Mouse (Mus musculus): Measurements from ENCODE around the gene Psg20. TPM values are rescaled to one million over a fixed set of nuclear protein-coding genes. Genes with fewer than 3 reads are reported as not detected.
"Not testable (repeated sequence)": the region's sequence is repeated elsewhere in the genome, so short reads cannot be mapped to it uniquely, and the experiment has no call there.

Gene Psg20
- not detected for total RNA-seq (2021)
- long read RNA-seq, experiment 1, result 0 reads
- long read RNA-seq, experiment 2, result 0 reads

DNA sequence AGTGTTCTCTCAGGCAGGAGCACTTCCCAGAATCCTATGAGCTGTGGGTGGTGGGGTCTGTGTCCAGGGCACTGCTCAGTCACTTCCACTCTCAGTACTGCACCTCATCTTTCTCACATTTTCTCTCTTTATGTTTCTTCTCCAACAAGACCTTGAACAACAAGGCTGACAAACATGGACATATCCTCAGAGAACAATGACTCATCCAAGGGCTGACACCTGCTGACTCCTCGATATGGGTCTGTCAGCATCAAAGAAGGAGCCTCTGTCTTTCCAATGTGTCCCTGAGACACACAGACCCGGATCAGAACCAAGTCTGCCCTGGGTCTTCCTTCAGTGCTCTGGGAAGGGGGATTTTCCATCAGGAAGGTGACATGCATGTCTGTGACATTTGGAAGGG, at the start of gene Psg20:
Gene Psg20, minus strand, starts transcription at position 101 of the 400 bp plus-strand sequence.
- no peak for DNase-seq (ENCODE audit: low spot score in 2 of 2)

DNA sequence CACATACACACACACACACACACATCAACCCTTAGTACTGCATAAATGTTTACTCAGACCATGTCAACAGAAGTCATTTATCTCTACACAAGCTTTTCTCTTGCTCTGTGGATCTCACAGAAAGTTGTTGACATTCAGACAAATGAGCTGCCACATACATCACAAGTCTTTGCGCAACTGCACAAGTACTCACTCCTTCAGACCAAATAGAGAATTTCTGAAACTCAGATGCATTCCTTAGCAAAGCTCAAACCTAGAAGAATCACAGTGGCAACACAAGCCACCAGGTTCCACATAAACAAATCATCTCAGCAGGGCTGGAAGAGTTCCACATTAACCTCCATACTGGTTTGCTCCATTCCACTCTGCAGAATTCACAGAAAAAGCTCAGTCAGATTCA, 48.5 kb upstream of the Psg20 start:
- no peak for DNase-seq (ENCODE audit: low spot score in 2 of 2)

GRCm38 (mm10) chr7:18733111-18733510, 47.1 kb upstream of the Psg20 start:
- no peak for DNase-seq (ENCODE audit: low spot score in 2 of 2)

DNA sequence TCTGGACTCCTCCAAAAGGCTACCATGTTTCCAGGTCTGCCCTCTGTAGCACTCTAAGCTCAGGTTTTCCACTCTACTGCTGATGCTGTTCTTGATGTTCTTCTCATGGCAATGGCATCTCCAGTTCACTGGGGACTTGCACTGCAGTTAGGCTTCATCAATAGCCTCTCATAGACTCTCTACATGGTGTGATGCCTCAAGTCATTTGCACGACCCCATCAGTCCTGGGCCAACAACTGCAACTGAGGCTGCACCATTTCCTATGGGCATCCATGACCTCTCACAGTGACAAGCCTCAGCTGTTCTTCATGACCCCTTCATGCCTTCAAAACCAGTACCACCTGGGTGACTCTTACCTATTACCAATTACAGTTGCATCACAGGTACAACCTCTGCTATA, 42.4 kb upstream of the Psg20 start:
- no peak for DNase-seq (ENCODE audit: low spot score in 2 of 2)

DNA sequence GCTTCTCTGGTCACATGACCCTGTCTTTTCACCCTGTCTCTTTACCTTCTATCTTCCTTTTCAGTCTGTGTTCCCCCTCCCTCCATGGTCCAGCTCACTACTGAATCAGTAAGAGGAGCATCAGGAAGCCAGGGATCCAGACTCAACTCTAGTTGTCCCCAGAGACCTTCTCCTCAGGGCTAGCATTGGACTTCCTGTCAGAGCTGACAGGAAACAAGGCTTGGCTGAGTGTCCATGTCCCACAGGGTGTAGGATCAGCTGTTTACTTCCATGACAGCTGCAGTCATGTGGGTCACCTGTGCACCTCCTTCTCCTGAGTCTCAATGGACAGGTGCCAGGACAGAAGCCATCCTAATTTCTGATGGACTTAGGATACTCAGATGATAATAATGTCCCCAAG, 39.9 kb upstream of the Psg20 start:
- DNase-seq (ENCODE audit: low spot score in 2 of 2), result not testable (repeated sequence)

DNA sequence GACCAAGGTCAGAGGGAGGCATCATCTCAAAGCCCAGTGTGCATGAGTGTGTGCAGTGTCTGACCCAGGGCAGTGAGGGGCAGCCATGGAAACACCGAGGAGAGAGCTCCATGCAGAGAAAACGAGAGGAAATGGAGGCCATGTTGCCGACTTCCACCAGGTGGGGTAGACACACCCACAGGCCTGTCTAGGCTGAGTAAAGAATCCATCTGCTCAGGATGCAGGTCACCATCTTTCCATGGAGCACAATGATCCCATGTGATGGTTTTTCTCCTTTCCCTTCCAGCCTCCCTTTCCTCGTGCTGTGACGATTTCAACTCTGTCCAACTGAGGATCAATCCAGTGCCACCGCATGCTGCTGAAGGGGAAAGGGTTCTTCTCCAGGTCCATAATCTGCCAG, 38.0 kb upstream of the Psg20 start:
- no peak for DNase-seq (ENCODE audit: low spot score in 2 of 2)

DNA sequence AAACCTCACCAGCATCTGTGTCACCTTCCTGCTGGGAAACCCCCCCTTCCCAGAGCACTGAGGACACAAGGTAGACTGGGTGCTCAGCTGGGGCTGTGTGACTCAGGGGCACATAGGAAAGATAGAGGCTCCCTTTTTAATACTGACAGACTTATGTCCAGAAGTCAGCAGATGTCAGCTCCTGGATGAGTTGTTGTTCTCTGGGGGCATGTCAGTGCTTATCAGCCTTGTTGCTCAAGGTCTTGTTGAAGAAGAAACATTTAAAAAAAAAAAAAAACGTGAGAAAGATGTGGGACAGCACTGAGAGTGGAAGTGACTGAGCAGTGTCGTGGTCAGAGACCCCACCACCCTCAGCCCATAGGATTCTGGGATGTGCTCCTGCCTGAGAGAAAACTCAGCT, 31.8 kb upstream of the Psg20 start, which contains the start of gene Psg22:
Gene Psg22, plus strand, starts transcription at position 301 of the 400 bp plus-strand sequence.
- no peak for DNase-seq (ENCODE audit: low spot score in 2 of 2)

DNA sequence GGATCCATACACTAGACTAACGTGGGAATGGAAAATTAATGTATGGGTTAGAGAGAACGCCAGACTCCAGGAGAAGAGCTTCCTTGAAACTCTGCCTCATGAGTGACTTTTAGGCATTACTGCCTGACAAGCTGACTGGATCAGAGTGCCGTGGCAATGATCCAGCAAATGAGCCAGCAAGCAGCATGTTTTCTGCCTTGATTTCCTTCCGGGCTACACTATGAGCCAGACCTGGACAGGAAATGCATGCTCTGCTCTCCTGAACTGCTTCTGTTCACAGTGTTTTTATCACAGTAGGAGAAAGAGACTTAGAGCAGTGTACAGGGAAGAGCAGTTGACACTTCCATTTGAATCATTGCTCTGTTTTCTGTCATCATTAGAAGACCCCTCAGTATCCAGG, 29.6 kb upstream of the Psg20 start:
- no peak for DNase-seq (ENCODE audit: low spot score in 2 of 2)

GRCm38 (mm10) chr7:18710846-18711245, 24.9 kb upstream of the Psg20 start:
- DNase-seq (ENCODE audit: low spot score in 2 of 2), result no peak

GRCm38 (mm10) chr7:18710331-18710730, 24.3 kb upstream of the Psg20 start:
- DNase-seq (ENCODE audit: low spot score in 2 of 2), result not testable (repeated sequence)

DNA sequence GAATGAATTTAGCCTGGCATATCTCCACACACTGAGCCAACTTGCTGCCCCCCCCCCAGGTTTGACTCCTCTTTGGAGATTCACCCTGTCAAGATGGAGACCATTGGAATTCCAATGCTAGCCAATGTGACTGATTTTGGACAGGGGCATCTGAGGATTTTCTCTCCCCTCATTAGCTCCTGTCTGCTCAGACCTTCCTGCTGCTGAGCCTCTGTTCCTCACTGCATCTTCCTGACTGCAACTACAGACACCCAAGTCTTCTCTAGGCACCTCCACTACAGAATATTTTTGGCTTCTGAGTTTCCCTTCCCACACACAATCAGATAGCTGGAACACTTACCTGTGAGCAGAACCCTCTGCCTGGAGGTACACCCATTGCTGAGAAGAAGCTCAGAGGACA, 399 bp downstream of the Psg20 start:
- DNase-seq (ENCODE audit: low spot score in 2 of 2), result no peak

- peak in 1 of 2 experiments; percentile 8 for DNase-seq (ENCODE audit: low spot score in 2 of 2)
These were observed 6.2 kb downstream of the Psg20 start for GRCm38 (mm10) chr7:18679772-18680171.

DNA sequence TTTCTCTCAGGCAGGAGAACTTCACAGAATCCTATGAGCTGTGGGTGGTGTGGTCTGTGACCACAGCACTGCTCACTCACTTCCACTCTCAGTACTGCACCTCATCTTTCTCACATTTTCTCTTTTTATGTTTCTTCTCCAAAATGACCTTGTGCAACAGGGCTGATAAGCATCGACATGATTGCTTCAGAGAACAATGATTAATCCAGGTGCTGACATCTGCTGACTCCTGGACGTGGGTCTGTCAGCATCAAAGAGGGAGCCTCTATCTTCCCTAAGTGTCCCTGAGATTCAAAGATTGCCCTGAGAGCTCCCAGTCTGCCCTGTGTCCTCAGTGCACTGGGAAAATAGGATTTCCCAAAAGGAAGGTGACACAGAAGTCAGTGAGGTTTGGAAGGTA, 29.4 kb downstream of the Psg20 start, which contains the start of gene Psg21:
Gene Psg21, minus strand, starts transcription at position 101 of the 400 bp plus-strand sequence.
- DNase-seq (ENCODE audit: low spot score in 2 of 2), result not testable (repeated sequence)

GRCm38 (mm10) chr7:18626921-18627320, 59.1 kb downstream of the Psg20 start:
- DNase-seq (ENCODE audit: low spot score in 2 of 2), result not testable (repeated sequence)

Other genes with a start within 250 kb of the Psg20 start
- not detected for gene Psg26, start 202.0 kb downstream of the Psg20 start, total RNA-seq (2021)
- not detected for gene Psg25, start 153.9 kb downstream of the Psg20 start, total RNA-seq (2021)
- not detected for gene Psg27, start 118.9 kb downstream of the Psg20 start, total RNA-seq (2021)
- gene Psg23, start 69.7 kb downstream of the Psg20 start, total RNA-seq (2021), result not detected
- not detected for gene Psg21, start 29.5 kb downstream of the Psg20 start, total RNA-seq (2021)
- gene Psg22, start 31.9 kb upstream of the Psg20 start, total RNA-seq (2021), result not detected
- gene Psg19, start 112.3 kb upstream of the Psg20 start, total RNA-seq (2021), result not detected
- gene Psg17, start 135.4 kb upstream of the Psg20 start, total RNA-seq (2021), result not detected
- gene Mill2, start 153.8 kb upstream of the Psg20 start, total RNA-seq (2021), result 1 to 10 TPM; 8.1 to 10.0 TPM
- gene Pglyrp1, start 185.1 kb upstream of the Psg20 start, total RNA-seq (2021), result 1 to 10 TPM; 1.1 to 2.8 TPM
- 10 to 100 TPM in 1 of 2 experiments, 1 to 10 TPM in 1; 9.9 to 10.7 TPM for gene Ccdc61, start 224.2 kb upstream of the Psg20 start, total RNA-seq (2021)
- 1 to 10 TPM; 3.8 to 5.1 TPM for gene Nova2, start 239.7 kb upstream of the Psg20 start, total RNA-seq (2021)